1 mouse cellular context compared by ENCODE assay signal in the genomic region with DNA sequence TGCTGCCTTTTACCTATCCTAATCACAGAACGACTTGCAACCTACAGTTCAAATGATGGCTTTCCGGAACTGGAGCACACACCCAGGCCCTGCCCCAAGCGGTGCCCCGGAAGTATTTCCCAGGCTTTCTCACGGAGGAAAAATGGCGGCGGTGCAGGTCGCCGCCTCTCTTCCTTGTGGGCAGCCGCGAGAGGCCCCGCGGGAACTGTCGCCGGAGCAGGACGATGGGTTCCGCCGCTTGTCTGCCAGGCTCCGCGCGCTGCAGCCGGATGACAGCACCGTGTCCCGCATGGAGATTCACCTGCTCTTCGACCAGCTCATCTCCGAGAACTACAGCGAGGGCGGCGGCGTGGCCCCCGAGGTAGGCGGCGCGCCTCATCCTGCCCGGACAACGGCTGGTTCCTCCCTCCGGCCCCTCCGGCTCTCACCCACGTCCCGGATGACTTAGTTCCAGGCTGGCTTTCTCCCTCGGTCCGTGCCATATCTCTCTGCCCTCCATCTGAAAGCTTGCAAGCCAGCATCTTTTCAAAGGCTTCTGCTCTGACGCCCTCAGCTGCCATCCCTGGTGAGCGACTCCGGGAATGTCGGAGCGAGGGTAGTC.
TF ChIP-seq lines count a peak whose summit lies in the region.

A gene (plus strand): TSS at position 116 of the 601 bp plus-strand sequence.

TF ChIP-seq in MEL, 35 proteins besides CTCF, POLR2A, EP300 and RAD21 (continued from another document):
- peak; percentile 16 for TF ChIP-seq SIN3A (IDR thresholded peaks at IDR 0.05; ENCODE audit: low read length)
